Mouse (Mus musculus): ENCODE measurements around the gene Klf1.

Gene Klf1

DNA sequence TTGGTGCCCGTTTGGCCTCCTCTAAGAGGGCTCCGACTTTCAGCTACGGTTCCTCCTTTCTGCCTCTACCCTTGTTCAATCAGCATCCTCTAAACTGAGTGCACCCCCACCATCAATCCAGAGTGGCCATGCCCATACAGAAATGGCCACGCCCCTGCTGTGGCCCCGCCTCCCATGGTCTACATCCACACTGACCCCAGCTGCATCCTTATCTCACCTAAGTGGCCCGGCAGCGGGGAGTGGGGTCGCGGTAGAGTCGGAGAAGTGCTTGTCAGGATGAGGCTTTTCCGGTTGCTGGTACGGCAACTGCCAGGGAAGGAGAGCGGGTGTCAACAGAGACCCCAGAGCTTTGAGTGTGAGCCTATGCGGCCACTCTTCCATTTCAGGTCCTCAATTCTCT, 33.8 kb downstream of the Klf1 start:
- DNase-seq (ENCODE audit: low spot score) = no peak

DNA sequence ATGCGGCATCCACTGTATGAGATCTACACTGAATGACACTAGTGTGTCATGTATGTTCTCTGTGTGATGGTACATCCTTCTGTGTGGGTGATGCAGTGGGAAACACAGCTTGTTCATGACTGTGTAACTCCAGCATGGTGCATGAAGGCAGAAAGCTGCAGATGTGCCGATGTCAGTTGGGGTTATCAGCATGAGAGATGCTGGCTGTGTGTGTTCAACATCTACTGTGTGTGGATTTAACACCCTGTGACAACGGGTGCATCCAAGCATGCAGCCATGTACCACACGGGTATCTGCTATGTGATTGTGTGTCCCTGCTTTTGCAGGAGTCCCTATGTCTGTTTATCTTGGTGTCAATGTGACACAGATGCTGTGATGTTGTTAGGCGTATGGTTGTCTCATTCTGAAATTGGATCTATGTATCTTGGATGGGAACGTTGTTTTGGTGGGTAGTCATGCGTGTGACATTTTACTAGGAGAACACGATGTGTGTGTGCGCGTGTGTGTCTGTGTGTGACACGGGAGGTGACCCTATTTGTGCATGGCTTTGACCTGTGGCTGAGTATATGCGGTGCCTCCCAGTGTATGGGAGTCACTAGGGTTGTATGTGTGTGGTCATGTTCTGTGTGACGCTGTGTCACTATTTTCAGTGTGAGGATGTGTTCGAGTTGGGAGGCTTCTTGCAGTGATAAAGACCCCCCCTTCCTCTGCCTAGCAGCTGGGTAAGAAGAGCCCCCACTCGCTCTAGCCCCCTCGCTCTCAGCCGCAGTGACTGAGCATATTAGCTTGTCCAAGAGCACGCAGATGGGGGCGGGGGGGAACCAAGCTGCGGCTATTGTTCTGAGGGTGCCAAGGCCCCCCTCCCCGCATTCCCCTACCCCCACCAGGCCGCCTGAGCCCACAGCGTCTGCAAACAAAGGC, 34.6 kb downstream of the Klf1 start:
- DNase-seq (ENCODE audit: low spot score) = no peak

- DNase-seq (ENCODE audit: low spot score) = no peak
Measured at GRCm38 (mm10) chr8:84936962-84937546, 35.3 kb downstream of the Klf1 start, which contains the start of gene Mast1. Mast1 (minus strand) TSS chr8:84937359.

- no peak for DNase-seq (ENCODE audit: low spot score)
Measured at GRCm38 (mm10) chr8:84937620-84938485, 36.1 kb downstream of the Klf1 start.

- no peak for DNase-seq (ENCODE audit: low spot score)
Measured at GRCm38 (mm10) chr8:84943699-84944098, 42.0 kb downstream of the Klf1 start.

- peak; percentile 65 for DNase-seq (ENCODE audit: low spot score)
Measured at GRCm38 (mm10) chr8:84944478-84945160, 42.9 kb downstream of the Klf1 start.

GRCm38 (mm10) chr8:84945235-84945632, 43.5 kb downstream of the Klf1 start:
- DNase-seq (ENCODE audit: low spot score) = peak; percentile 6

DNA sequence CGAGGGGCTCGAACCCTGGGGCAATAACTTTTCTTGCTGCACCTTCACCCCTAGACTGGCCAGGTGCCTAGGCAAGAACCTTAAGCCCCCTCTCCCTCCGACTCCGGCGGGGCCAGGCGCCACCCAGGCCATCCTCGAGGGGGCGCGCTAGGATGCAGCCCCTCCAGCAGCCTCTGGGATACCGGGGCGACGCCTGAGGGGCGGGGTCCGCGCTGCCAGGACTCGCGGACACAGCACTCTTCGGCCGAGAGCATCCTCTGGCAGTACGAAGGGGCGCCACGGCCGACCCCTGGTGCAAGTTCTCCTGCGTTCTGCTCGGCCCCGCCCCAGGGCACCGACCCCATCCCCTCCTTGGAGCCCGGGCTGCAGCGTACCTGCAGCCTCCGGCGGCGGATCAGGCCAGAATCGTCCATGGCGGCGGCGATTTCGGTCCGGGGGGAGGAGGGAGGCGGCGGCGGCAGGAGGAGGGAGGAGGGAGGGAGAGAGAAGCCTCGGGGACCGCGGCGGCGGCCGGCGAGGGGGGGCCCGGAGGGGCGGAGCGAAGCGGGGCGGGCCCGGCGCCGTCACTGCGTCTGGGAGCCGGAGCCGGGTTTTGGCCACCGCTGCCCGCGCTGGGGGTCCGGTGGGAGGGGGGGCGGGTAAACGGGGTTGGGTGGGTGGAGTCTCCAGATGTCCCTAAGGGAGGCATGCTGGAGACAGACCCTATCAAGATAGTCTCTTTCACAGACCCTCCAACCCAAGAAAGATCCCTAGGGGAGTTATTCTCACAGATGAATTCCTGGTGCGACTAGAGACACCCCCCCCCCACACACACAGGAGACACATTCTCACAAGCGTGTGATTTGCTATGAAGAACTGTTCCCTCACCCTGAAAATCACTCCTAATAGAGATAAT, 44.2 kb downstream of the Klf1 start:
- peak; percentile 59 for DNase-seq (ENCODE audit: low spot score)

GRCm38 (mm10) chr8:84946528-84947240, 45.0 kb downstream of the Klf1 start, which contains the start of gene Rtbdn:
Rtbdn (plus strand) TSS chr8:84946991.
- peak; percentile 28 for DNase-seq (ENCODE audit: low spot score)

GRCm38 (mm10) chr8:84947241-84947545, 45.5 kb downstream of the Klf1 start:
- DNase-seq (ENCODE audit: low spot score) = peak; percentile 26

DNA sequence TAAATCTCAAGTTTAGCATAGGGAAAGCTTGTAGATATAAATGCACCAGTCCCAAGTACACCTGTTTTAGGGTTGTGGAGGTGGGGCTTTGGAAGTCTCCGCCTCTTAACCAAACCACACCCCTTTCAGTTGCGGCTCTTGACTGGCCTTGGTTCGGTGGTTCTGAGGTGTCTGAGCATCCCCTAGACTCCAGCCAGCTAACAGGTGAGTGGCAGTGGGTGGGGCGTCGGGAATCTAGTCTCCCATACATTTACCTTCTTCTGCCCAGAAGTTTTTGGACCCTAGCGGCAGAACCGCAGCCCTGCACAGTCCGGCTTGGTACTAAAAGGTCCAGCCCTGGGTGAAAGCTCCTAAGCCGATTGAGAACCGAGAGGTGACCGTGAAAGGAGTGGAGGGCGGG, 48.0 kb downstream of the Klf1 start:
- no peak for DNase-seq (ENCODE audit: low spot score)

DNA sequence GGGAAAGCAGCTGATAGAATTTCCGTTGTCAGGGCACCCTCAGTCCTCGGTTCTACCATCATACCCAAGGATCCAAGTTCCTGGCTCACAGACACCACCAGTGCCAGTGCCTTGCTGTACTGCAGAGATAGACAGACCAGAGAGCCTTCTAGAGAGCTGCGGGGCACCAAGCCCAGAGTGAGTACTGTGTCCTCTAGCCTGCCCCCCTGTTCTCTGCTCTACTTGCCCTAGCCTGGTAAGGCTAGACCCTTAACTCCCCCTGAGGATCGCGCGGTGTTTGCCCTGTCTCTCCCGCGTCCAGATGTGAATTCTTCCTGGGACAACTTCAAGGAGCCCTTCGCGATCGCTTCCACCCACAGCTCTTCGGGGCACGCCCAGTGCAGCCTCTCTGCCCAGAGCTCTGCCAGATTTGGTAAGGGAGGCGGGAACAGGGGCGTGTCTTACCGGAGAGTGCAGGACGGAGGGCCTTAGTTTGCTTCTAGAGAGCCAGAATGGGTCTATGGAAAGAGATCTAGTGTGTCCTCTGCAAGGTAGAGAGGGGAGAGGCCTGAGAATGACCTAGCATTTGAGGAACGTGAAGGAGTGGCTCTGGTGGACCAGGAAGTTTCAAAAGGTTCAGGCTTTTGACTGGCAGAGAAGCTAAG, 51.0 kb downstream of the Klf1 start:
- peak; percentile 37 for DNase-seq (ENCODE audit: low spot score)
